Mouse (Mus musculus): ENCODE results near the gene Epb41l4b. TPM values are rescaled to one million over a fixed set of nuclear protein-coding genes. Genes with fewer than 3 reads are reported as not detected.

Epb41l4b gene
- polyA plus RNA-seq, 1 experiment from 2014 or later = 23.0 TPM

GRCm38 (mm10) chr4:57183493-57183892 lies 40.3 kb upstream of the Epb41l4b start:
- no peak for DNase-seq (ENCODE audit: low spot score)
- WGBS = 50% methylated on average over 4 of the region's 4 CpGs
- no peak for ATAC-seq (ENCODE audit: low FRiP score, low TSS enrichment)
- H3K4me3 ChIP-seq (ENCODE audit: low read depth, low read length) = no peak overlapping the region
- H3K36me3 ChIP-seq (ENCODE audit: control insufficient read depth, insufficient read depth, low read length) = no peaks in the 10 kb centered on the region
- TF ChIP-seq EP300 (optimal IDR thresholded peaks at IDR 0.05) (no peak), CTCF (IDR thresholded peaks at IDR 0.05; ENCODE audit: low read depth) (no peak)
- H3K27ac ChIP-seq (replicated peaks) = no peak overlapping the region
- H3K27me3 ChIP-seq (ENCODE audit: control insufficient read depth, insufficient read depth, low read length) = no peaks in the 10 kb centered on the region
- no peak overlapping the region for H3K9ac ChIP-seq (ENCODE audit: low read length)
- H3K9me3 ChIP-seq (ENCODE audit: control insufficient read depth, low read length) = no peaks in the 10 kb centered on the region
- H3K4me1 ChIP-seq (replicated peaks; ENCODE audit: control insufficient read depth, insufficient read depth) = no peaks in the 10 kb centered on the region
- no peak overlapping the region for H3K4me2 ChIP-seq (replicated peaks; ENCODE audit: low read depth)

DNA sequence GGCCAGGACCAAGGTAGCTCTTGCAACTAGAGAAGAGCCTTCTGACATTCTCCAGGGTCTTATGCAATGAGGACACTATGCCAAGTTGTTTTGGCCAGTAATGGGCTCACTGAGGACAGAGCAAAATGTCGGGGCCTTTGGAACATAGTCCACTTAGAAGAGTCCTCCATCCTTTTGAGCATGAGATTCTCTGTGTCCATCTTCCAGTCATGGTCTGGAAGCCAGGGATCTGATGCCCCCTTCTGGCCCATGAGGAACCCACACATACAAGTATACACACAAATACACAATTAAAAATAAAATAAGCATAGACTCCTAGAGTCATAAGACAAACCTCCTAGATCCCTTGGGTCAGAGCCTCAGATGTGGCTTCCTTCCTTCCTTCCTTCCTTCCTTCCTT lies 38.3 kb upstream of the Epb41l4b start:
- DNase-seq (ENCODE audit: low spot score) = no peak
- TF ChIP-seq CTCF (IDR thresholded peaks at IDR 0.05; ENCODE audit: low read depth) (peak; percentile 74), EP300 (optimal IDR thresholded peaks at IDR 0.05) (no peak)
- no peak overlapping the region for H3K27ac ChIP-seq (replicated peaks)

GRCm38 (mm10) chr4:57178881-57179280 lies 35.6 kb upstream of the Epb41l4b start:
- WGBS = 63% methylated on average over 4 of the region's 4 CpGs
- DNase-seq (ENCODE audit: low spot score) (no peak), ATAC-seq (ENCODE audit: low FRiP score, low TSS enrichment) (no peak)
- H3K9ac ChIP-seq (ENCODE audit: low read length) = no peak overlapping the region
- H3K4me2 ChIP-seq (replicated peaks; ENCODE audit: low read depth) = no peak overlapping the region
- no peaks in the 10 kb centered on the region for H3K9me3 ChIP-seq (ENCODE audit: control insufficient read depth, low read length)
- no peaks in the 10 kb centered on the region for H3K36me3 ChIP-seq (ENCODE audit: control insufficient read depth, insufficient read depth, low read length)
- no peaks in the 10 kb centered on the region for H3K27me3 ChIP-seq (ENCODE audit: control insufficient read depth, insufficient read depth, low read length)
- no peaks in the 10 kb centered on the region for H3K4me1 ChIP-seq (replicated peaks; ENCODE audit: control insufficient read depth, insufficient read depth)
- TF ChIP-seq CTCF (IDR thresholded peaks at IDR 0.05; ENCODE audit: low read depth) (no peak), EP300 (optimal IDR thresholded peaks at IDR 0.05) (no peak)
- no peak overlapping the region for H3K27ac ChIP-seq (replicated peaks)
- no peak overlapping the region for H3K4me3 ChIP-seq (ENCODE audit: low read depth, low read length)

More for the DNA sequence above, 38.3 kb upstream of the Epb41l4b start:
- 63% methylated on average over 1 of the region's 1 CpGs for WGBS
- Histone ChIP-seq H3K36me3 (ENCODE audit: control insufficient read depth, insufficient read depth, low read length) (no peaks in the 10 kb centered on the region), H3K4me2 (replicated peaks; ENCODE audit: low read depth) (no peak overlapping the region), H3K9ac (ENCODE audit: low read length) (no peak overlapping the region), H3K27me3 (ENCODE audit: control insufficient read depth, insufficient read depth, low read length) (no peaks in the 10 kb centered on the region), H3K4me3 (ENCODE audit: low read depth, low read length) (no peak overlapping the region), H3K4me1 (replicated peaks; ENCODE audit: control insufficient read depth, insufficient read depth) (no peaks in the 10 kb centered on the region), H3K9me3 (ENCODE audit: control insufficient read depth, low read length) (no peaks in the 10 kb centered on the region)
- no peak for ATAC-seq (ENCODE audit: low FRiP score, low TSS enrichment)

DNA sequence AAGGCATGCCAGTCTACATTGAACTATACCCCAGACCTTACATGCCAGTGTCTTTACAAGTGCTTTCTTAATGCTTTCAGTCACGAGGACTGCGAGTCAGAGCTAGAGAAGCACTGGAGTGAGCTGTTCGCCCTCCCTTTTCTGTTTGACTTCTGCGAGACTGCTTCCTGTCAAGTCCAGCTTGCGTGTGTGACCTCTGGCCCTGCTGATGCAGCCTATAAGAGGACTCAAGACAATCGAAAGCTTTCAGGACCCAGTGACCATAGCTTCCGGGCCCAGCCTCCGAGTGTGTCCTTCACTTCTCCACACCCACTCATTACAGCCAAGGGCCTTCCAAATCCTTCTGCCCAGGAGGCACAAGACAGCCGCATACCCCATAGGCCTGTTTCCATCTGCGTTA lies 32.1 kb upstream of the Epb41l4b start:
- ATAC-seq (ENCODE audit: low FRiP score, low TSS enrichment) = peak; percentile 59
- no peak for DNase-seq (ENCODE audit: low spot score)
- H3K4me1 ChIP-seq (replicated peaks; ENCODE audit: control insufficient read depth, insufficient read depth) = no peaks in the 10 kb centered on the region
- TF ChIP-seq EP300 (optimal IDR thresholded peaks at IDR 0.05) (no peak), CTCF (IDR thresholded peaks at IDR 0.05; ENCODE audit: low read depth) (no peak)
- H3K4me3 ChIP-seq (ENCODE audit: low read depth, low read length) = no peak overlapping the region
- H3K4me2 ChIP-seq (replicated peaks; ENCODE audit: low read depth) = no peak overlapping the region
- no peak overlapping the region for H3K27ac ChIP-seq (replicated peaks)
- H3K9ac ChIP-seq (ENCODE audit: low read length) = no peak overlapping the region
- 50% methylated on average over 10 of the region's 10 CpGs for WGBS
- no peaks in the 10 kb centered on the region for H3K36me3 ChIP-seq (ENCODE audit: control insufficient read depth, insufficient read depth, low read length)
- no peaks in the 10 kb centered on the region for H3K9me3 ChIP-seq (ENCODE audit: control insufficient read depth, low read length)
- H3K27me3 ChIP-seq (ENCODE audit: control insufficient read depth, insufficient read depth, low read length) = no peaks in the 10 kb centered on the region

DNA sequence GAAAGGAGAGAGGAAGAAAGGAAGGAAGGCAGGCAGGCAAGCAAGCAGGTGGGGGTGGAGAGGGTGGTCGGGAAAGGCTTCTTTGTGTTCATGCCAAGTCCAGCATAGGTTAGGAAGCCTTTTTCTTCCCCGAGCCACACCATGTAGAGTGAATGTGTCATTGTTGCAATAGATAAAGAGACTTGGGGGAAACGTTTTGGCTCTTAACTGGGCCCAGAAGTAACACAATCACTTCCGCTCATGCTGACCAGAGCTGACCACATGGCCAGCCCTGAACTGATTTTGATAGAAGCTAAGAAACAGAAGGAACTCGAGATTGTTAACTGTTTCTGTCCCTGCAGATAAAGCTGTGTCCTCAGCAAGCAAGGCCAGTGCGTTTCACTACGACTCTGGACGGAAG lies 29.6 kb upstream of the Epb41l4b start:
- Histone ChIP-seq H3K27me3 (ENCODE audit: control insufficient read depth, insufficient read depth, low read length) (no peaks in the 10 kb centered on the region), H3K9me3 (ENCODE audit: control insufficient read depth, low read length) (no peaks in the 10 kb centered on the region), H3K4me1 (replicated peaks; ENCODE audit: control insufficient read depth, insufficient read depth) (no peaks in the 10 kb centered on the region), H3K27ac (replicated peaks) (no peak overlapping the region), H3K4me2 (replicated peaks; ENCODE audit: low read depth) (no peak overlapping the region), H3K4me3 (ENCODE audit: low read depth, low read length) (no peak overlapping the region), H3K9ac (ENCODE audit: low read length) (no peak overlapping the region), H3K36me3 (ENCODE audit: control insufficient read depth, insufficient read depth, low read length) (no peaks in the 10 kb centered on the region)
- ATAC-seq (ENCODE audit: low FRiP score, low TSS enrichment) (no peak), DNase-seq (ENCODE audit: low spot score) (no peak)
- 54% methylated on average over 8 of the region's 8 CpGs for WGBS
- TF ChIP-seq CTCF (IDR thresholded peaks at IDR 0.05; ENCODE audit: low read depth) = no peak
- TF ChIP-seq EP300 (optimal IDR thresholded peaks at IDR 0.05) = no peak

DNA sequence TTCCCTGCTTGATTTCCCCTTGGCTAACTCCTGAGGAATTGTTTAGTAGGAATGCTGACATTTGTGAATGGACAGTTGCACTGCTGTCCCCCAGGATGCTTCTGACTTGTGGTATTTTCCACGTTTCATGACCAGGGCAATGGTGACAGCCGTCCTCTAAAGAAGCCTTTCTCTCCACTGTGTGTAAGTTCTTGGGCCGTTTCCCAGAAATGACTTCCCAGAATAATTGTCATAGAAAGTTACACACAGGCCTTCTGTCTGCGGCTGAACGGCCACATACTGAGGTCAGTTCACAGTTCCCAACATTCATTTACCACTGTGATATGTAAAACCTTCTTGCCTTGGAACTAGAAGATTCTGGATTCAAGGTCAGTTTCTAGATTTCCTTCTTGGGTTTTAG lies 28.6 kb upstream of the Epb41l4b start:
- no peak for ATAC-seq (ENCODE audit: low FRiP score, low TSS enrichment)

More for the DNA sequence above, 28.6 kb upstream of the Epb41l4b start:
- no peak overlapping the region for H3K4me3 ChIP-seq (ENCODE audit: low read depth, low read length)
- no peaks in the 10 kb centered on the region for H3K36me3 ChIP-seq (ENCODE audit: control insufficient read depth, insufficient read depth, low read length)
- H3K9ac ChIP-seq (ENCODE audit: low read length) = no peak overlapping the region
- H3K4me2 ChIP-seq (replicated peaks; ENCODE audit: low read depth) = no peak overlapping the region
- WGBS = 28% methylated on average over 5 of the region's 5 CpGs
- H3K27me3 ChIP-seq (ENCODE audit: control insufficient read depth, insufficient read depth, low read length) = no peaks in the 10 kb centered on the region
- H3K27ac ChIP-seq (replicated peaks) = peak overlapping the region; percentile 25; the same call in 1 of the 2 replicates
- TF ChIP-seq CTCF (IDR thresholded peaks at IDR 0.05; ENCODE audit: low read depth) = no peak
- TF ChIP-seq EP300 (optimal IDR thresholded peaks at IDR 0.05) = no peak
- H3K4me1 ChIP-seq (replicated peaks; ENCODE audit: control insufficient read depth, insufficient read depth) = no peaks in the 10 kb centered on the region
- no peak for DNase-seq (ENCODE audit: low spot score)
- H3K9me3 ChIP-seq (ENCODE audit: control insufficient read depth, low read length) = no peaks in the 10 kb centered on the region
